Mouse (Mus musculus) myocyte (in vitro differentiated cells): ENCODE results near the gene Pml. TPM values are rescaled to one million over a fixed set of nuclear protein-coding genes. Genes with fewer than 3 reads are reported as not detected.
A peak's percentile ranks its signal among the peaks of the same experiment; 100 is the strongest.

Experiments used
- H3K27me3 ChIP-seq: one replicate; pipeline ENCODE4 v1.6.1; 2011; ENCODE audit not compliant: control insufficient read depth, insufficient read depth, insufficient read length
- H3K36me3 ChIP-seq: one replicate; pipeline ENCODE4 v1.6.1; 2011; ENCODE audit not compliant: control insufficient read depth, insufficient read depth
- H3K4me2 ChIP-seq: one replicate; pipeline ENCODE4 v1.6.1; 2011; ENCODE audit warnings: low read depth, control low read depth
- H3K4me3 ChIP-seq: one replicate; pipeline ENCODE4 v1.5.1; 2011; ENCODE audit warnings: mild to moderate bottlenecking, control low read depth, moderate library complexity
- H3K79me2 ChIP-seq: one replicate; pipeline ENCODE4 v1.6.1; 2011; ENCODE audit not compliant: control insufficient read depth, insufficient read depth
- H3ac ChIP-seq: one replicate; pipeline ENCODE4 v1.6.1; 2011; ENCODE audit not compliant: control insufficient read depth, insufficient read length
- CEBPB ChIP-seq: IDR thresholded peaks from 2 replicates; pipeline ENCODE4 v1.6.1; 2011; ENCODE audit warnings: mild to moderate bottlenecking, moderate library complexity; ENCODE audit not compliant: poor library complexity, insufficient read depth, severe bottlenecking
- E2F4 ChIP-seq: IDR thresholded peaks from one replicate; pipeline ENCODE4 v1.6.1; 2011; ENCODE audit warnings: mild to moderate bottlenecking, control low read depth, moderate library complexity; ENCODE audit not compliant: insufficient read depth
- MAX ChIP-seq: IDR thresholded peaks from one replicate; pipeline ENCODE4 v1.6.1; 2011; ENCODE audit warnings: low read depth, mild to moderate bottlenecking, control low read depth
- MYOD1 ChIP-seq, 3 experiments: IDR thresholded peaks; one replicate each; pipeline ENCODE4 v1.6.1; 2011; ENCODE audit warnings: control low read depth in 2 of 3, low read depth in 2 of 3, mild to moderate bottlenecking in 2 of 3, moderate library complexity in 1 of 3; ENCODE audit not compliant: insufficient read length in 2 of 3, control insufficient read depth in 1 of 3
- MYOG ChIP-seq, 3 experiments: IDR thresholded peaks; one replicate each; pipeline ENCODE4 v1.6.1; 2011; ENCODE audit warnings: control low read depth in 2 of 3, low read depth in 2 of 3, mild to moderate bottlenecking in 2 of 3; ENCODE audit not compliant: insufficient read length in 2 of 3, control insufficient read depth in 1 of 3, insufficient read depth in 1 of 3
- POLR2A ChIP-seq: IDR thresholded peaks from one replicate; pipeline ENCODE4 v1.6.1; 2011; ENCODE audit warnings: low read depth, mild to moderate bottlenecking, control low read depth, moderate library complexity; ENCODE audit not compliant: insufficient read length
- POLR2AphosphoS2 ChIP-seq: IDR thresholded peaks from one replicate; pipeline ENCODE4 v1.6.1; 2011; ENCODE audit warnings: low read depth, control low read depth; ENCODE audit not compliant: insufficient read length
- REST ChIP-seq: IDR thresholded peaks from one replicate; pipeline ENCODE4 v1.6.1; 2011; ENCODE audit warnings: mild to moderate bottlenecking, control low read depth, moderate library complexity; ENCODE audit not compliant: insufficient read depth, insufficient read length
- SRF ChIP-seq: IDR thresholded peaks from one replicate; pipeline ENCODE4 v1.6.1; 2011; ENCODE audit warnings: low read depth; ENCODE audit not compliant: control insufficient read depth, insufficient read length
- TCF12 ChIP-seq: IDR thresholded peaks from one replicate; pipeline ENCODE4 v1.6.1; 2011; ENCODE audit warnings: mild to moderate bottlenecking, control low read depth; ENCODE audit not compliant: poor library complexity, insufficient read depth, severe bottlenecking
- TCF3 ChIP-seq: IDR thresholded peaks from one replicate; pipeline ENCODE4 v1.6.1; 2011; ENCODE audit warnings: low read depth, control low read depth; ENCODE audit not compliant: insufficient read length
- USF1 ChIP-seq: IDR thresholded peaks from one replicate; pipeline ENCODE4 v1.6.1; 2011; ENCODE audit warnings: low read depth, mild to moderate bottlenecking, control low read depth, moderate library complexity
- polyA plus RNA-seq: library from polyadenylated mRNA; unstranded; fragments of >200 nt; fragmentation: generic; extraction: Trizol; gene quantifications from one replicate; pipeline ENCODE4 v1.2.1, GENCODE M21; 2012; ENCODE audit warnings: missing spikeins

Pml gene
- polyA plus RNA-seq, 1 experiment = 15.5 TPM

- Histone ChIP-seq H3K27me3 (no peaks in the 10 kb centered on the region), H3K4me3 (no peak overlapping the region), H3ac (no peak overlapping the region), H3K79me2 (no peaks in the 10 kb centered on the region), H3K4me2 (no peak overlapping the region), H3K36me3 (no peaks in the 10 kb centered on the region)
- TF ChIP-seq USF1 (no peak), SRF (no peak), CEBPB (no peak), TCF12 (no peak), E2F4 (no peak), MAX (no peak), POLR2AphosphoS2 (no peak), MYOG (IDR thresholded peaks at IDR 0.05; ENCODE audit: control insufficient read depth in 1 of 3, insufficient read depth in 1 of 3, insufficient read length in 2 of 3, low read depth in 2 of 3) (no peak), POLR2A (no peak)
Measured at GRCm38 (mm10) chr9:58200270-58201090, 49.1 kb downstream of the Pml start.

GRCm38 (mm10) chr9:58199381-58200269 lies 50.0 kb downstream of the Pml start:
- Histone ChIP-seq H3K4me3 (no peak overlapping the region), H3K36me3 (no peaks in the 10 kb centered on the region), H3ac (no peak overlapping the region), H3K27me3 (no peaks in the 10 kb centered on the region), H3K4me2 (peak overlapping the region; percentile 80), H3K79me2 (no peaks in the 10 kb centered on the region)
- TF ChIP-seq MYOD1 (IDR thresholded peaks at IDR 0.05; ENCODE audit: control insufficient read depth in 1 of 3, insufficient read length in 2 of 3, low read depth in 2 of 3) (peak in 2 of 3 experiments; percentile 79 to 81), MAX (no peak), MYOG (IDR thresholded peaks at IDR 0.05; ENCODE audit: control insufficient read depth in 1 of 3, insufficient read depth in 1 of 3, insufficient read length in 2 of 3, low read depth in 2 of 3) (peak; percentile 15 to 84 (median 58))

GRCm38 (mm10) chr9:58198801-58199371 lies 50.7 kb downstream of the Pml start:
- H3ac ChIP-seq = no peak overlapping the region
- H3K4me3 ChIP-seq = no peak overlapping the region
- no peaks in the 10 kb centered on the region for H3K36me3 ChIP-seq
- TF ChIP-seq E2F4 = no peak
- TF ChIP-seq REST = no peak
- TF ChIP-seq USF1 = no peak
- TF ChIP-seq MAX = no peak
- TF ChIP-seq POLR2AphosphoS2 = no peak
- TF ChIP-seq TCF12 = no peak
- peak in 1 of 3 experiments; percentile 4 for TF ChIP-seq MYOD1 (IDR thresholded peaks at IDR 0.05; ENCODE audit: control insufficient read depth in 1 of 3, insufficient read length in 2 of 3, low read depth in 2 of 3)
- no peak for TF ChIP-seq MYOG (IDR thresholded peaks at IDR 0.05; ENCODE audit: control insufficient read depth in 1 of 3, insufficient read depth in 1 of 3, insufficient read length in 2 of 3, low read depth in 2 of 3)
- no peaks in the 10 kb centered on the region for H3K79me2 ChIP-seq
- H3K27me3 ChIP-seq = no peaks in the 10 kb centered on the region
- H3K4me2 ChIP-seq = peak overlapping the region; percentile 80

- H3ac ChIP-seq = no peak overlapping the region
- no peak overlapping the region for H3K4me3 ChIP-seq
- no peak for TF ChIP-seq E2F4
- no peak for TF ChIP-seq CEBPB
- TF ChIP-seq MYOG (IDR thresholded peaks at IDR 0.05; ENCODE audit: control insufficient read depth in 1 of 3, insufficient read depth in 1 of 3, insufficient read length in 2 of 3, low read depth in 2 of 3) = peak in 2 of 3 experiments; percentile 55 to 71
- TF ChIP-seq MYOD1 (IDR thresholded peaks at IDR 0.05; ENCODE audit: control insufficient read depth in 1 of 3, insufficient read length in 2 of 3, low read depth in 2 of 3) = peak in 2 of 3 experiments; percentile 50 to 52
- TF ChIP-seq TCF3 = no peak
- no peaks in the 10 kb centered on the region for H3K36me3 ChIP-seq
- H3K4me2 ChIP-seq = peak overlapping the region; percentile 80
- H3K27me3 ChIP-seq = no peaks in the 10 kb centered on the region
- no peaks in the 10 kb centered on the region for H3K79me2 ChIP-seq
Measured at GRCm38 (mm10) chr9:58197781-58198701, 51.5 kb downstream of the Pml start.
